Mouse (Mus musculus): ENCODE data around the gene Adarb2. TPM values are rescaled to one million over a fixed set of nuclear protein-coding genes. Genes with fewer than 3 reads are reported as not detected.
A peak's percentile ranks its signal among the peaks of the same experiment; 100 is the strongest.

Gene Adarb2
- total and polyA plus RNA-seq, 2 experiments: 0.09 TPM; not detected in 1

GRCm38 (mm10) chr13:8467591-8468366 is 265.1 kb downstream of the Adarb2 start:
- no peak for TF ChIP-seq CTCF (IDR thresholded peaks at IDR 0.05; ENCODE audit: low read depth, low read length)
- TF ChIP-seq POLR2A (IDR thresholded peaks at IDR 0.05; ENCODE audit: extremely low read depth, insufficient read depth, low read length): no peak
- Histone ChIP-seq H3K27me3 (ENCODE audit: control insufficient read depth, insufficient read depth, low read length) (no peaks in the 10 kb centered on the region), H3K79me2 (ENCODE audit: control insufficient read depth, insufficient read depth, low read length) (no peaks in the 10 kb centered on the region), H3K27ac (replicated peaks; ENCODE audit: insufficient read depth, low read depth, low read length) (no peak overlapping the region), H3K4me1 (ENCODE audit: control insufficient read depth, insufficient read depth, low read length) (no peaks in the 10 kb centered on the region), H3K36me3 (ENCODE audit: control insufficient read depth, insufficient read depth, low read length) (no peaks in the 10 kb centered on the region), H3K4me3 (ENCODE audit: insufficient read depth, low read depth, low read length) (no peak overlapping the region), H3K9ac (ENCODE audit: low read depth, low read length) (no peak overlapping the region)
- no peak for DNase-seq (ENCODE audit: extremely low read depth, low read depth, low spot score)
- WGBS: 72% methylated on average over 12 of the region's 12 CpGs

- TF ChIP-seq CTCF (IDR thresholded peaks at IDR 0.05; ENCODE audit: low read depth, low read length) (no peak), POLR2A (IDR thresholded peaks at IDR 0.05; ENCODE audit: extremely low read depth, insufficient read depth, low read length) (no peak)
- no peak overlapping the region for H3K9ac ChIP-seq (ENCODE audit: low read depth, low read length)
- no peaks in the 10 kb centered on the region for H3K79me2 ChIP-seq (ENCODE audit: control insufficient read depth, insufficient read depth, low read length)
- no peak overlapping the region for H3K4me3 ChIP-seq (ENCODE audit: insufficient read depth, low read depth, low read length)
- DNase-seq (ENCODE audit: extremely low read depth, low read depth, low spot score): no peak
- no peak overlapping the region for H3K27ac ChIP-seq (replicated peaks; ENCODE audit: insufficient read depth, low read depth, low read length)
- no peaks in the 10 kb centered on the region for H3K4me1 ChIP-seq (ENCODE audit: control insufficient read depth, insufficient read depth, low read length)
- H3K36me3 ChIP-seq (ENCODE audit: control insufficient read depth, insufficient read depth, low read length): no peaks in the 10 kb centered on the region
- no peaks in the 10 kb centered on the region for H3K27me3 ChIP-seq (ENCODE audit: control insufficient read depth, insufficient read depth, low read length)
- WGBS: 66% methylated on average over 3 of the region's 3 CpGs
These were observed 273.6 kb downstream of the Adarb2 start for GRCm38 (mm10) chr13:8476237-8476636.

- TF ChIP-seq POLR2A (IDR thresholded peaks at IDR 0.05; ENCODE audit: extremely low read depth, insufficient read depth, low read length): no peak
- no peaks in the 10 kb centered on the region for H3K4me1 ChIP-seq (ENCODE audit: control insufficient read depth, insufficient read depth, low read length)
- 82% methylated on average over 1 of the region's 1 CpGs for WGBS
- H3K36me3 ChIP-seq (ENCODE audit: control insufficient read depth, insufficient read depth, low read length): no peaks in the 10 kb centered on the region
- H3K9ac ChIP-seq (ENCODE audit: low read depth, low read length): no peak overlapping the region
- H3K79me2 ChIP-seq (ENCODE audit: control insufficient read depth, insufficient read depth, low read length): no peaks in the 10 kb centered on the region
- no peaks in the 10 kb centered on the region for H3K27me3 ChIP-seq (ENCODE audit: control insufficient read depth, insufficient read depth, low read length)
- no peak overlapping the region for H3K27ac ChIP-seq (replicated peaks; ENCODE audit: insufficient read depth, low read depth, low read length)
- DNase-seq (ENCODE audit: extremely low read depth, low read depth, low spot score): no peak
- no peak overlapping the region for H3K4me3 ChIP-seq (ENCODE audit: insufficient read depth, low read depth, low read length)
These were observed 276.1 kb downstream of the Adarb2 start for GRCm38 (mm10) chr13:8478731-8479130.

GRCm38 (mm10) chr13:8479970-8480369 is 277.3 kb downstream of the Adarb2 start:
- no peak for TF ChIP-seq CTCF (IDR thresholded peaks at IDR 0.05; ENCODE audit: low read depth, low read length)
- TF ChIP-seq POLR2A (IDR thresholded peaks at IDR 0.05; ENCODE audit: extremely low read depth, insufficient read depth, low read length): no peak
- Histone ChIP-seq H3K9ac (ENCODE audit: low read depth, low read length) (no peak overlapping the region), H3K36me3 (ENCODE audit: control insufficient read depth, insufficient read depth, low read length) (no peaks in the 10 kb centered on the region), H3K4me3 (ENCODE audit: insufficient read depth, low read depth, low read length) (no peak overlapping the region), H3K27me3 (ENCODE audit: control insufficient read depth, insufficient read depth, low read length) (no peaks in the 10 kb centered on the region), H3K27ac (replicated peaks; ENCODE audit: insufficient read depth, low read depth, low read length) (no peak overlapping the region), H3K4me1 (ENCODE audit: control insufficient read depth, insufficient read depth, low read length) (no peaks in the 10 kb centered on the region), H3K79me2 (ENCODE audit: control insufficient read depth, insufficient read depth, low read length) (no peaks in the 10 kb centered on the region)
- no peak for DNase-seq (ENCODE audit: extremely low read depth, low read depth, low spot score)

- no peak overlapping the region for H3K27ac ChIP-seq (replicated peaks; ENCODE audit: insufficient read depth, low read depth, low read length)
- no peak overlapping the region for H3K4me3 ChIP-seq (ENCODE audit: insufficient read depth, low read depth, low read length)
- H3K27me3 ChIP-seq (ENCODE audit: control insufficient read depth, insufficient read depth, low read length): no peaks in the 10 kb centered on the region
- 57% methylated on average over 3 of the region's 3 CpGs for WGBS
- H3K9ac ChIP-seq (ENCODE audit: low read depth, low read length): no peak overlapping the region
- H3K4me1 ChIP-seq (ENCODE audit: control insufficient read depth, insufficient read depth, low read length): no peaks in the 10 kb centered on the region
- DNase-seq (ENCODE audit: extremely low read depth, low read depth, low spot score): no peak
- no peaks in the 10 kb centered on the region for H3K79me2 ChIP-seq (ENCODE audit: control insufficient read depth, insufficient read depth, low read length)
- no peaks in the 10 kb centered on the region for H3K36me3 ChIP-seq (ENCODE audit: control insufficient read depth, insufficient read depth, low read length)
- TF ChIP-seq POLR2A (IDR thresholded peaks at IDR 0.05; ENCODE audit: extremely low read depth, insufficient read depth, low read length): no peak
- no peak for TF ChIP-seq CTCF (IDR thresholded peaks at IDR 0.05; ENCODE audit: low read depth, low read length)
These were observed 278.7 kb downstream of the Adarb2 start for GRCm38 (mm10) chr13:8481347-8481746.

GRCm38 (mm10) chr13:8484592-8485272 is 282.1 kb downstream of the Adarb2 start:
- peak; percentile 74 for DNase-seq (ENCODE audit: extremely low read depth, low read depth, low spot score)
- Histone ChIP-seq H3K36me3 (ENCODE audit: control insufficient read depth, insufficient read depth, low read length) (no peaks in the 10 kb centered on the region), H3K79me2 (ENCODE audit: control insufficient read depth, insufficient read depth, low read length) (no peaks in the 10 kb centered on the region), H3K9ac (ENCODE audit: low read depth, low read length) (no peak overlapping the region), H3K4me3 (ENCODE audit: insufficient read depth, low read depth, low read length) (no peak overlapping the region), H3K27me3 (ENCODE audit: control insufficient read depth, insufficient read depth, low read length) (no peaks in the 10 kb centered on the region), H3K27ac (replicated peaks; ENCODE audit: insufficient read depth, low read depth, low read length) (no peak overlapping the region), H3K4me1 (ENCODE audit: control insufficient read depth, insufficient read depth, low read length) (no peaks in the 10 kb centered on the region)
- WGBS: 35% methylated on average over 4 of the region's 4 CpGs
- TF ChIP-seq POLR2A (IDR thresholded peaks at IDR 0.05; ENCODE audit: extremely low read depth, insufficient read depth, low read length): no peak
